Mouse (Mus musculus) liver, embryonic 15.5 days (tissue): ENCODE results near the gene Acp6. TPM values are rescaled to one million over a fixed set of nuclear protein-coding genes. Genes with fewer than 3 reads are reported as not detected.
A peak's percentile ranks its signal among the peaks of the same experiment; 100 is the strongest.
"Not testable (repeated sequence)": the region's sequence is repeated elsewhere in the genome, so short reads cannot be mapped to it uniquely, and the experiment has no call there.

Source experiments
- ATAC-seq: fragments of 200-750 bp; cut with Nextera tagmentation; 2 replicates; pipeline ENCODE4 v1.8.0; 2017; ENCODE audit warnings: moderate number of reproducible peaks, mild to moderate bottlenecking, moderate library complexity; ENCODE audit not compliant: insufficient read depth
- H3K27ac ChIP-seq: fragments of 300-500 bp; sonication (generic); replicated peaks from 2 replicates; pipeline ENCODE4 v1.5.1; 2015; ENCODE audit warnings: mild to moderate bottlenecking, inconsistent platforms
- H3K27me3 ChIP-seq: fragments of 300-500 bp; sonication (generic); 2 replicates; pipeline ENCODE4 v1.6.1; 2015; ENCODE audit warnings: mild to moderate bottlenecking, inconsistent platforms
- H3K36me3 ChIP-seq: fragments of 300-500 bp; sonication (generic); replicated peaks from 2 replicates; pipeline ENCODE4 v1.6.1; 2015; ENCODE audit warnings: moderate library complexity, mild to moderate bottlenecking, inconsistent platforms
- H3K4me1 ChIP-seq: fragments of 300-500 bp; sonication (generic); replicated peaks from 2 replicates; pipeline ENCODE4 v1.6.1; 2015; ENCODE audit warnings: inconsistent platforms
- H3K4me2 ChIP-seq: fragments of 300-500 bp; sonication (generic); 2 replicates; pipeline ENCODE4 v1.6.1; 2015; ENCODE audit warnings: moderate library complexity, mild to moderate bottlenecking, inconsistent platforms
- H3K4me3 ChIP-seq: fragments of 300-500 bp; sonication (generic); replicated peaks from 2 replicates; pipeline ENCODE4 v1.5.1; 2015; ENCODE audit warnings: mild to moderate bottlenecking, inconsistent platforms
- H3K9ac ChIP-seq: fragments of 300-500 bp; sonication (generic); 2 replicates; pipeline ENCODE4 v1.6.1; 2015; ENCODE audit warnings: moderate library complexity, mild to moderate bottlenecking, inconsistent platforms
- H3K9me3 ChIP-seq: fragments of 300-500 bp; sonication (generic); replicated peaks from 2 replicates; pipeline ENCODE4 v1.6.1; 2016; ENCODE audit warnings: inconsistent platforms
- WGBS: fragments of 180-500 bp; shearing (Covaris S2); methylation state at CpG from one replicate; pipeline ENCODE4 v1.1.7; 2015; ENCODE audit warnings: mixed read lengths; ENCODE audit not compliant: insufficient replicate concordance; 5-methylcytosine and 5-hydroxymethylcytosine counted together
- polyA plus RNA-seq: library from polyadenylated mRNA; unstranded; fragments of >200 nt; fragmentation: Nextera tagmentation; extraction: Ambion mirVana; gene quantifications from 2 replicates; pipeline ENCODE4 v1.2.1, GENCODE M21; 2015

Gene Acp6
- 16.9 and 17.3 TPM in 2 replicates for polyA plus RNA-seq

DNA sequence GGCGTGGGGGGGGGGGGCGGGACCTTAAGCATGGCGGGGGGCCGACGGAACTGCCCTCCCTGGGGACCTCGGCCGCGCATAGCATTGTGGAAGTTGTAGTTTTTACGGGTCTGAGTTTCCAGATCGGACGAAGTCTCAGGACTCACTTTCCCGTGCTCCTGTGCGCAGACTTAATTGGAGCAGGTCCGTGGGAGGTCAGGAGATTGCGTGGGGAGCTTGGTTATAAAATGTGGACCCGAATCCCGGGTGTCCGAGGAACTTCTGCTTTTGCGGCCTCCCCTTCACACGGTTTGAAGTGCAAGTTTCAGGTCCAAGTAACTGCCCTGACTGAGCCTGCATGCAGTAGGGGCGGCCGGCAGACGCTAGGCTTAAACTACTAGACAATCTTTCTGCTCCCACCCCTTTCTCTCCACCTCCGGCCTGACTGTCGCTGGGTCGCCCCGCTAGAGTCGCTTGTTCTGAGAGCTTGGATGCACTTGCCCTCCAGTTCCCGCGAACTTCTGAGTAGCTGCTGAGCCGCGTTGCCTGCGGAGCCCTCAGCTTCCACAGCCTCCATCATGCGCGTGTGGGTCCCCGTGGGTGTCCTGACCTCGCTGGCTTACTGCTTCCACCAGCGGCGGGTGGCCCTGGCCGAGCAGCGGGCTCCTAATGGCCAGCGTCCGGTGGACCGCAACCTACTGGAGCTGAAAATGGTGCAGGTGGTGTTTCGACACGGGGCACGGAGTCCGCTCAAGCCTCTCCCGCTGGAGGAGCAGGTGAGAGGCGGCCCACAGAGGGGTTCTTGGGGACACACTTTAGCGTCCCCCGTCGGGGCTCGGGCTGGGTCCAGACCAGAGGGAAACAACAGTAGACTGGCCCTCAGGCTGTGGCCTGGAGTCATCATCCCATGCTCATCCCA, at the start of gene Acp6:
Gene Acp6, plus strand, starts transcription at position 167 of the 898 bp plus-strand sequence.
- H3K27me3 ChIP-seq: no peaks in the 10 kb centered on the region
- H3K36me3 ChIP-seq: no peaks in the 10 kb centered on the region
- H3K27ac ChIP-seq: peak within 1 kb of the TSS; percentile 76
- WGBS: under 1% methylated on average over 54 of the region's 54 CpGs
- H3K9ac ChIP-seq: peak within 1 kb of the TSS; percentile 78
- H3K4me3 ChIP-seq: peak within 1 kb of the TSS; percentile 78
- no peaks in the 10 kb centered on the region for H3K9me3 ChIP-seq
- peak; percentile 90 for ATAC-seq
- peak within 1 kb of the TSS; percentile 84 for H3K4me2 ChIP-seq
- peaks cover 17% of the 10 kb centered on the region for H3K4me1 ChIP-seq

- 64% methylated on average over 6 of the region's 6 CpGs for WGBS
Observed at GRCm38 (mm10) chr3:97117511-97117910, 41.1 kb upstream of the Acp6 start.

GRCm38 (mm10) chr3:97118313-97118712, 40.3 kb upstream of the Acp6 start:
- Histone ChIP-seq H3K27ac (no peak overlapping the region), H3K9ac (no peak overlapping the region), H3K4me3 (no peak overlapping the region), H3K36me3 (no peaks in the 10 kb centered on the region), H3K9me3 (no peaks in the 10 kb centered on the region), H3K27me3 (no peaks in the 10 kb centered on the region), H3K4me2 (no peak overlapping the region), H3K4me1 (no peaks in the 10 kb centered on the region)
- ATAC-seq: no peak
- 44% methylated on average over 12 of the region's 12 CpGs for WGBS

More at GRCm38 (mm10) chr3:97117511-97117910, 41.1 kb upstream of the Acp6 start:
- Histone ChIP-seq H3K9ac (no peak overlapping the region), H3K4me2 (no peak overlapping the region), H3K27ac (no peak overlapping the region), H3K27me3 (no peaks in the 10 kb centered on the region), H3K36me3 (no peaks in the 10 kb centered on the region), H3K4me1 (no peaks in the 10 kb centered on the region), H3K4me3 (no peak overlapping the region), H3K9me3 (no peaks in the 10 kb centered on the region)
- no peak for ATAC-seq

- no peaks in the 10 kb centered on the region for H3K9me3 ChIP-seq
- no peak overlapping the region for H3K27ac ChIP-seq
- H3K36me3 ChIP-seq: no peaks in the 10 kb centered on the region
- no peaks in the 10 kb centered on the region for H3K4me1 ChIP-seq
- H3K9ac ChIP-seq: no peak overlapping the region
- no peak overlapping the region for H3K4me2 ChIP-seq
- H3K4me3 ChIP-seq: no peak overlapping the region
- H3K27me3 ChIP-seq: no peaks in the 10 kb centered on the region
- WGBS: 14% methylated on average over 7 of the region's 7 CpGs
- ATAC-seq: no peak
Observed at GRCm38 (mm10) chr3:97124193-97124592, 34.4 kb upstream of the Acp6 start.

DNA sequence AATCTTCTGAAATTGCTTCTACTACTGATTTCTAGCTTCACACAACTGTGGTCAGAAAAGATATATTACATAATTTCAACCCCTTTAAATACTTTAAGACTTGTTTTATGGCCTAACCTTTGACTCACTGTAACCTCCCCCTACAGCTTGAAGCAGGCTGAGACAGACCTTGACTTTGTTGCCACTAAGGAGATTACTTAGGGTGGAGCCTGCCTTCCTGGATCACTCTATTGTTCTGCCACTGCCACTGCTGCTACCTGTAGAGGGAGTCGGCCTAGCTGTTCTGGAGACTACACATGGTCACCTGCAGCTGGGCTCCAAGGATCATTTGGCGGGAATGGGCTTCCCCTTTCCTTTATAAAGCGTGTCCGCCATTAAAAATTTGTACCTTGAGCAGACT, 29.2 kb upstream of the Acp6 start:
- Histone ChIP-seq H3K27me3 (no peaks in the 10 kb centered on the region), H3K27ac (no peak overlapping the region), H3K4me1 (no peaks in the 10 kb centered on the region), H3K9me3 (no peaks in the 10 kb centered on the region), H3K4me3 (no peak overlapping the region), H3K36me3 (no peaks in the 10 kb centered on the region), H3K4me2 (no peak overlapping the region), H3K9ac (no peak overlapping the region)
- no peak for ATAC-seq
- WGBS: 62% methylated on average over 4 of the region's 4 CpGs

DNA sequence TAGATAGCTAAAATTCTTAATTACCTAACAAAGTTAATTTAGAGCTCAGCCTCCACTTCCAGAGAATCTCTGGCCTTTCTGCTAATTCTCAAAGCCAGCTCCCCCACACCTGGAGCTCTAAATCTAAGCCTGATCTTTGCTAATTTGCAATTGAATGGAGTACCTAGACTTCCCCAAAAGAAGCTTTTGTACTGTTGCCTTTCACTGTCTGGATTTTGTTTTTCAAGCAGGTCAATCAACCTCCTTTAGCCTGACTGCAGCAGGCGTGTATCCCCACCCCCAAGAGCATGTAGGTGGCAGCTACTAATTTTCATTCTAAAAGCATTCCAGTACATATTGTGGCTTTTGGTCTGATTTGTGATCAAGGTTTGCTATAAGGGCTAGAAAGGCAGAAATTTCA, 20.9 kb upstream of the Acp6 start:
- not testable (repeated sequence) for H3K4me1 ChIP-seq

DNA sequence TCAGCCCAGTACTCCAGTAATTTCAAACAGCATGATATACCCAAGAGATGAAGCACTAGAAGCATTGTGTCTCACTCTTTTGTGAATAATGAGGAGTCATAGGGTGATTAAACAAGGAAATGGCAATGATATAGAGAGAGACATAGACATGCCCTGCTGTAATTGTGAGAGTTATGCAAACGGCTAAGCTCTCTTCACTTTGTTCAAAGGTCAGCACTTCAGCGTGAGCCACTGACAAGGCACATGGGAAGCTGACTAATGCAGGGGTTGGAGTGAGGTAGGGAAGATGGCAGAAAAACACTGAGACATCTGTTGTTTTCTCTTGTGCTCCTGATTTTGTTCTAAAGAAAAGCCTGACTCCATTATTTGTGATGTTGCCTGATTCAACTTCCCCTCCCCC, 7.5 kb upstream of the Acp6 start:
- Histone ChIP-seq H3K27ac (no peak overlapping the region), H3K4me1 (no peaks in the 10 kb centered on the region), H3K9me3 (no peaks in the 10 kb centered on the region), H3K36me3 (no peaks in the 10 kb centered on the region), H3K9ac (no peak overlapping the region), H3K4me2 (no peak overlapping the region), H3K4me3 (no peak overlapping the region), H3K27me3 (no peaks in the 10 kb centered on the region)
- no peak for ATAC-seq
- 56% methylated on average over 2 of the region's 2 CpGs for WGBS

More for the DNA sequence above, 20.9 kb upstream of the Acp6 start:
- H3K27me3 ChIP-seq, H3K9me3 ChIP-seq, H3K4me3 ChIP-seq, H3K9ac ChIP-seq, H3K4me2 ChIP-seq, ATAC-seq, H3K27ac ChIP-seq, H3K36me3 ChIP-seq: not testable (repeated sequence)
- WGBS: 52% methylated on average over 1 of the region's 1 CpGs

DNA sequence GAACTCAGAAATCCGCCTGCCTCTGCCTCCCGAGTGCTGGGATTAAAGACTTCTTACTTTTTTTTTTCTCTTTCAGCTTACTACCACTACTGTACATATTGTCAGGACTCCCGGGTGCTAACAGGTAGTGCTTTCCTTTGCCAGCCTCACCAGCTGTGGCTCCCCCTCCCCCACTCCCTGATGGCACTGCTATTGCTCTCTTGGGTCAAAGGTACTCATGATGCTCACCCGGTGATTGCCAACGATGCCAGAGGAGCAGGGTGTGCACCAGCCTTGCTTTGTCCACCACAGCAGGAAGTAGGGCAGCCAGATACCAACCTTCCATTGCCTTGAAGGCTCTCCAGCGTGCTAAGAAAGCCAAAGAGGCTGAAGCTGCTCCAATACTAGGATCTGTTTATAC, 2.1 kb upstream of the Acp6 start:
- Histone ChIP-seq H3K9ac (no peak overlapping the region), H3K27ac (no peak overlapping the region), H3K4me3 (no peak overlapping the region), H3K36me3 (no peaks in the 10 kb centered on the region), H3K9me3 (no peaks in the 10 kb centered on the region), H3K4me2 (no peak overlapping the region), H3K4me1 (peaks cover 17% of the 10 kb centered on the region), H3K27me3 (no peaks in the 10 kb centered on the region)
- 73% methylated on average over 6 of the region's 6 CpGs for WGBS
- no peak for ATAC-seq

GRCm38 (mm10) chr3:97157308-97157707, 1.3 kb upstream of the Acp6 start:
- WGBS: 76% methylated on average over 1 of the region's 1 CpGs
- Histone ChIP-seq H3K4me3 (no peak overlapping the region), H3K27ac (no peak overlapping the region), H3K9me3 (no peaks in the 10 kb centered on the region), H3K27me3 (no peaks in the 10 kb centered on the region), H3K9ac (no peak overlapping the region), H3K4me1 (peaks cover 17% of the 10 kb centered on the region), H3K36me3 (no peaks in the 10 kb centered on the region), H3K4me2 (0 out of 2 replicates have a peak overlapping the region, but pooled peaks have one; percentile 84)
- no peak for ATAC-seq

GRCm38 (mm10) chr3:97157958-97158599, 498 bp upstream of the Acp6 start:
- under 1% methylated on average over 17 of the region's 17 CpGs for WGBS
- peaks cover 17% of the 10 kb centered on the region for H3K4me1 ChIP-seq
- H3K36me3 ChIP-seq: no peaks in the 10 kb centered on the region

GRCm38 (mm10) chr3:97159509-97159850, 903 bp downstream of the Acp6 start:
- peak overlapping the region; percentile 78 for H3K9ac ChIP-seq
- ATAC-seq: no peak
- H3K4me2 ChIP-seq: peak overlapping the region; percentile 84
- peak overlapping the region; percentile 78 for H3K4me3 ChIP-seq
- H3K27me3 ChIP-seq: no peaks in the 10 kb centered on the region
- H3K9me3 ChIP-seq: no peaks in the 10 kb centered on the region
- 8% methylated on average over 6 of the region's 6 CpGs for WGBS
- H3K4me1 ChIP-seq: peaks cover 23% of the 10 kb centered on the region
- peak overlapping the region; percentile 76 for H3K27ac ChIP-seq
- no peaks in the 10 kb centered on the region for H3K36me3 ChIP-seq

More at GRCm38 (mm10) chr3:97157958-97158599, 498 bp upstream of the Acp6 start:
- H3K4me3 ChIP-seq: peak overlapping the region; percentile 78
- H3K27me3 ChIP-seq: no peaks in the 10 kb centered on the region
- peak overlapping the region; percentile 84 for H3K4me2 ChIP-seq
- peak; percentile 47 for ATAC-seq
- H3K9ac ChIP-seq: peak overlapping the region; percentile 78
- peak overlapping the region; percentile 73 for H3K27ac ChIP-seq
- no peaks in the 10 kb centered on the region for H3K9me3 ChIP-seq
